Mouse (Mus musculus) gastrocnemius, adult 2 months (tissue): ENCODE data around the gene Xcl1. TPM values are rescaled to one million over a fixed set of nuclear protein-coding genes. Genes with fewer than 3 reads are reported as not detected.

Experiments
- DNase-seq: peaks from one replicate; pipeline ENCODE4 v3.0.0; 2022
- H3K27ac ChIP-seq: fragments of 200-600 bp; 2 replicates; pipeline ENCODE4 v1.8.1; 2022; ENCODE audit warnings: mild to moderate bottlenecking
- H3K4me3 ChIP-seq: fragments of 200-600 bp; 2 replicates; pipeline ENCODE4 v1.8.1; 2022; ENCODE audit warnings: mild to moderate bottlenecking, moderate library complexity
- CTCF ChIP-seq: fragments of 200-600 bp; IDR thresholded peaks from 2 replicates; pipeline ENCODE4 v1.8.1; 2022; ENCODE audit warnings: antibody characterized with exemption, mild to moderate bottlenecking, moderate library complexity
- intact Hi-C: fragments of 180-260 bp; cut with DNase I; formaldehyde crosslinking; loops from one replicate; pipeline ENCODE4 v1.15.1; 2025
- total RNA-seq, 2 experiments: library from RNA; stranded (reverse); gene quantifications; 2 replicates each; pipeline ENCODE4 v1.2.3; 2021

Gene Xcl1
- total RNA-seq, 2 experiments from 2014 or later = not detected

GRCm38 (mm10) chr1:164898846-164899351 lies 36.4 kb downstream of the Xcl1 start:
- Histone ChIP-seq H3K4me3 (peak overlapping the region; percentile 70), H3K27ac (peak overlapping the region; percentile 92)
- intact Hi-C loops = loop anchor here (2.0 to 5.0 kb wide), 3 partner anchors 37 to 440 kb away; partner anchors contain the start of gene Atp1b1
- DNase-seq = peak; percentile 83
- TF ChIP-seq CTCF = peak; percentile 65

GRCm38 (mm10) chr1:164897163-164897817 lies 38.0 kb downstream of the Xcl1 start:
- peak overlapping the region; percentile 27; the same call in 1 of the 2 replicates for H3K4me3 ChIP-seq
- TF ChIP-seq CTCF = no peak
- DNase-seq = no peak
- H3K27ac ChIP-seq = peak overlapping the region; percentile 92
- intact Hi-C loops = loop anchor here (2.0 to 5.0 kb wide), 3 partner anchors 35 to 126 kb away; no protein-coding TSS in a partner anchor

- TF ChIP-seq CTCF = no peak
- Histone ChIP-seq H3K27ac (peak overlapping the region; percentile 92), H3K4me3 (peak overlapping the region; percentile 37)
- intact Hi-C loops = loop anchor here (2.0 to 5.0 kb wide), 3 partner anchors 34 to 126 kb away; no protein-coding TSS in a partner anchor
- peak; percentile 69 for DNase-seq
Measured at GRCm38 (mm10) chr1:164896211-164897145, 38.8 kb downstream of the Xcl1 start.

- intact Hi-C loops = loop anchor here (2.0 to 5.0 kb wide), 3 partner anchors 34 to 125 kb away; no protein-coding TSS in a partner anchor
- Histone ChIP-seq H3K27ac (peak overlapping the region; percentile 92), H3K4me3 (peak overlapping the region; percentile 37)
- no peak; the same call in 1 of the 2 replicates for TF ChIP-seq CTCF
- no peak for DNase-seq
Measured at GRCm38 (mm10) chr1:164895806-164896205, 39.5 kb downstream of the Xcl1 start.

- TF ChIP-seq CTCF = no peak
- H3K4me3 ChIP-seq = no peak overlapping the region
- intact Hi-C loops = no loop called here
- no peak overlapping the region for H3K27ac ChIP-seq
- no peak for DNase-seq
Measured at GRCm38 (mm10) chr1:164890366-164890765, 45.0 kb downstream of the Xcl1 start.

- TF ChIP-seq CTCF = no peak
- Histone ChIP-seq H3K27ac (no peak overlapping the region), H3K4me3 (no peak overlapping the region)
- no peak for DNase-seq
- intact Hi-C loops = no loop called here
Measured at GRCm38 (mm10) chr1:164888563-164888962, 46.8 kb downstream of the Xcl1 start.

GRCm38 (mm10) chr1:164887775-164888174 lies 47.6 kb downstream of the Xcl1 start:
- no peak overlapping the region for H3K4me3 ChIP-seq
- H3K27ac ChIP-seq = peak overlapping the region; percentile 24; the same call in 1 of the 2 replicates
- TF ChIP-seq CTCF = no peak
- no peak for DNase-seq
- intact Hi-C loops = no loop called here

GRCm38 (mm10) chr1:164881891-164882290 lies 53.4 kb downstream of the Xcl1 start:
- intact Hi-C loops = no loop called here
- DNase-seq = no peak
- Histone ChIP-seq H3K27ac (peak overlapping the region; percentile 43; the same call in 1 of the 2 replicates), H3K4me3 (no peak overlapping the region)
- TF ChIP-seq CTCF = no peak

Other genes with a start within 250 kb of the Xcl1 start
- gene Dpt, start 138.9 kb downstream of the Xcl1 start, total RNA-seq = 10 to 100 TPM; 42.5 to 58.4 TPM
- gene Tbx19, start 225.2 kb upstream of the Xcl1 start, total RNA-seq = not detected